Comparison of ENCODE assay signal across 7 mouse cellular contexts in genomic region chr2:104027458-104028138, GRCm38 (mm10). TPM values are rescaled to one million over a fixed set of nuclear protein-coding genes. Genes with fewer than 3 reads are reported as not detected.
A peak's percentile ranks its signal among the peaks of the same experiment; 100 is the strongest.
DNase-seq lines count a peak whose midpoint lies in the region; ATAC-seq lines count a peak whose summit lies in the region.

Gene Fbxo3 (plus strand): TSS chr2:104027721.

- H3K27ac ChIP-seq in embryonic facial prominence, embryonic 11.5 days (replicated peaks; ENCODE audit: low read depth, low read length): peak within 1 kb of the TSS; percentile 47
- peak within 1 kb of the TSS; percentile 90 for H3K27ac ChIP-seq in limb, embryonic 10.5 days
- peak within 1 kb of the TSS; percentile 71 for H3K27ac ChIP-seq in midbrain, embryonic 12.5 days (replicated peaks)

- peak; percentile 93 for DNase-seq in adrenal gland, postnatal 14 days
- DNase-seq in embryonic facial prominence, embryonic 11.5 days (ENCODE audit: low spot score): peak; percentile 81
- DNase-seq in heart, adult 11 months: peak; percentile 99
- DNase-seq in kidney, adult 18-20 months: peak; percentile 91
- DNase-seq in limb, embryonic 10.5 days (ENCODE audit: low spot score): peak; percentile 96
- DNase-seq in skeletal muscle tissue, adult 2 months (ENCODE audit: low read depth, low spot score): peak; percentile 71

- peak within 1 kb of the TSS; percentile 91 for H3K9ac ChIP-seq in embryonic facial prominence, embryonic 11.5 days (replicated peaks; ENCODE audit: low read length)
- peak within 1 kb of the TSS; percentile 94 for H3K9ac ChIP-seq in midbrain, embryonic 12.5 days (replicated peaks)

- WGBS in embryonic facial prominence, embryonic 11.5 days: under 1% methylated on average over 30 of the region's 44 CpGs
- WGBS in limb, embryonic 10.5 days: under 1% methylated on average over 30 of the region's 44 CpGs
- WGBS in midbrain, embryonic 12.5 days: under 1% methylated on average over 44 of the region's 44 CpGs

- no peaks in the 10 kb centered on the region for H3K27me3 ChIP-seq in embryonic facial prominence, embryonic 11.5 days (ENCODE audit: control insufficient read depth, insufficient read depth, low read length)
- no peaks in the 10 kb centered on the region for H3K27me3 ChIP-seq in limb, embryonic 10.5 days (ENCODE audit: low read depth, poor library complexity, severe bottlenecking)
- no peaks in the 10 kb centered on the region for H3K27me3 ChIP-seq in midbrain, embryonic 12.5 days

- H3K4me3 ChIP-seq in embryonic facial prominence, embryonic 11.5 days (ENCODE audit: low read depth, low read length): peak within 1 kb of the TSS; percentile 85
- H3K4me3 ChIP-seq in limb, embryonic 10.5 days: peak within 1 kb of the TSS; percentile 77
- H3K4me3 ChIP-seq in midbrain, embryonic 12.5 days: peak within 1 kb of the TSS; percentile 91

- no peaks in the 10 kb centered on the region for H3K4me1 ChIP-seq in embryonic facial prominence, embryonic 11.5 days (ENCODE audit: control insufficient read depth, insufficient read depth, low read length)
- peaks cover 15% of the 10 kb centered on the region for H3K4me1 ChIP-seq in limb, embryonic 10.5 days
- H3K4me1 ChIP-seq in midbrain, embryonic 12.5 days: peaks cover 16% of the 10 kb centered on the region

- H3K9me3 ChIP-seq in embryonic facial prominence, embryonic 11.5 days (replicated peaks; ENCODE audit: control insufficient read depth, low read length): no peaks in the 10 kb centered on the region
- no peaks in the 10 kb centered on the region for H3K9me3 ChIP-seq in limb, embryonic 10.5 days (replicated peaks)
- no peaks in the 10 kb centered on the region for H3K9me3 ChIP-seq in midbrain, embryonic 12.5 days

- H3K4me2 ChIP-seq in embryonic facial prominence, embryonic 11.5 days (ENCODE audit: low read depth, low read length): peak within 1 kb of the TSS; percentile 84
- H3K4me2 ChIP-seq in midbrain, embryonic 12.5 days (replicated peaks): peak within 1 kb of the TSS; percentile 83

- peak; percentile 95 for ATAC-seq in embryonic facial prominence, embryonic 11.5 days (replicated peaks; ENCODE audit: insufficient number of reproducible peaks, low FRiP score, low TSS enrichment, low read depth)
- peak; percentile 98 for ATAC-seq in midbrain, embryonic 12.5 days (ENCODE audit: low FRiP score, low read depth)

- H3K36me3 ChIP-seq in embryonic facial prominence, embryonic 11.5 days (replicated peaks; ENCODE audit: control insufficient read depth, insufficient read depth, low read depth, low read length): no peaks in the 10 kb centered on the region
- H3K36me3 ChIP-seq in limb, embryonic 10.5 days: peaks cover 6% of the 10 kb centered on the region; the same call in 1 of the 2 replicates
- peaks cover 6% of the 10 kb centered on the region; the same call in 1 of the 2 replicates for H3K36me3 ChIP-seq in midbrain, embryonic 12.5 days

RNA-seq across cellular contexts. Expression of gene Fbxo3, which starts in this region (rescaled TPM):
- 76.7 and 79.6 TPM in 2 replicates for total RNA-seq in adrenal gland, postnatal 14 days (2021)
- polyA plus RNA-seq in embryonic facial prominence, embryonic 11.5 days (2014; fragmentation: Nextera tagmentation; extraction: Ambion mirVana): 62.3 and 63.3 TPM in 2 replicates
- polyA plus RNA-seq in limb, embryonic 10.5 days (2016; fragmentation: Nextera tagmentation; extraction: Ambion mirVana): 39.2 and 47.8 TPM in 2 replicates
- 58.8 and 60.8 TPM in 2 replicates for polyA plus RNA-seq in midbrain, embryonic 12.5 days (2016; fragmentation: Nextera tagmentation; extraction: Ambion mirVana)

Comparison
In these comparisons a context has a peak if more than half of its experiments do, and no peak if none do; other contexts are left out.
1. Peak in every context shown above with its lines: DNase-seq, ATAC-seq, H3K4me3 ChIP-seq and H3K27ac ChIP-seq.